Mouse (Mus musculus): ENCODE results near the gene Foxf2.

Foxf2 gene

GRCm38 (mm10) chr13:31625333-31626101 lies at the start of gene Foxf2:
Foxf2 (plus strand) TSS chr13:31625816.
- no peak for DNase-seq (ENCODE audit: low spot score)

GRCm38 (mm10) chr13:31576696-31577095 lies 48.9 kb upstream of the Foxf2 start:
- no peak for DNase-seq (ENCODE audit: low spot score)

GRCm38 (mm10) chr13:31577576-31577975 lies 48.0 kb upstream of the Foxf2 start:
- DNase-seq (ENCODE audit: low spot score) = no peak

DNA sequence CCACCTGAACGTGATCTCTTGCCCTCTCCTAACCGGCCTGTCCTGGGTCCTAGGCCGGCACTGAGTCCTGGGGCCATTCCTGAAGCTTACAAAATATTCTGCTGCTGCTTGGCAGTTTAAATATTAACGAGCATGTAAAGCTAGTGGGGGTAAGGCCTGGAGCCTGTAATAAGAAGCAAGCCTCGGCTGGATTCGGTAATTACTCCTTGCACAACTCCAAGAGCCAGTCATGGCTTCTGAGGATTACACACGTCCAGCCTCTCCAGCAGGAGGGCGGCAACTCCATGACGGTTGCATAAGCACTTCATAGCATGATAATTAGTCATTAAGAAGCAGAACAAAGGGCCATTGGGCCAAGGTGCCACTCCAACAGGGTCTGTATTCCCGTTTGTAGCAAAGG lies 47.2 kb upstream of the Foxf2 start:
- no peak for DNase-seq (ENCODE audit: low spot score)

DNA sequence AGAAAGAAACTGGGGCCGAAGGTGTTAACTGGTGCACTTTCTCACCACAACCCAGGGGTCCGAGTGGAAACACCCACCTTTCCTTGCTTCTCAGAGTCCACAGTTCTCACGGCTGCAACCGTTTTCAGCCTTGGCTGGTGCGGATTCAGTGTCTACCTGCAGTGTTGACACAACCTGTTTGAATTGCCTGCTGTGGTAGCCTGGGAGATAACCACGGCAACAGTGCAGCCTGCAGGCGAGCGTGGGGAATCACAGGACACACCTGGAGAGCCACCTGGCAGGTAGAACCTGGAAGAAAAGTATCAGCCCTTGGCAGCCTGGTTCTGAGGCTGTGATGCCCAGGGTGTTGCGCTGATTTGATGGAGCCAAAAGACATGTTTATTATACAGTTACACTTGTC lies 45.8 kb upstream of the Foxf2 start:
- DNase-seq (ENCODE audit: low spot score) = no peak

GRCm38 (mm10) chr13:31587341-31587740 lies 38.3 kb upstream of the Foxf2 start:
- DNase-seq (ENCODE audit: low spot score) = no peak

GRCm38 (mm10) chr13:31599576-31599975 lies 26.0 kb upstream of the Foxf2 start:
- DNase-seq (ENCODE audit: low spot score) = no peak

DNA sequence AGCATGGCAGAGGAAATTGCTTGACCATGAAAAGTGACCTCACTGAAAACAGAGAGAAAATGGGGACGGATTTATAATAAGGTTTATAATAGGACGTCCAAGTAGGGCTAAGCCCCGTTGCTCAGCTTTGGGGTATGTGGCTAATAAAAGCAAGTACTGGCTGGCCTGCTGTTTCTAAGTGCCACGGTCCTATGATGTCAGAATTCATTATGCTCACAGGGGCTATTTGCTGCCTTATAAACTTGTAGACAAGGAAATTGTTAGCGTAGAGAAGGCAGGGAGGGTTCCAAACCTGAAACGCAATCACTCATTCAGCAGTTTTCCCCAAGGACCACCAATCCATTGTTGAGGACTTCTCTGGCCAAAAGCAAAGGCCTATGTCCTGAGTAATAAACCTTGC lies 21.7 kb upstream of the Foxf2 start:
- no peak for DNase-seq (ENCODE audit: low spot score)

GRCm38 (mm10) chr13:31614724-31615465 lies 10.7 kb upstream of the Foxf2 start:
- DNase-seq (ENCODE audit: low spot score) = no peak

DNA sequence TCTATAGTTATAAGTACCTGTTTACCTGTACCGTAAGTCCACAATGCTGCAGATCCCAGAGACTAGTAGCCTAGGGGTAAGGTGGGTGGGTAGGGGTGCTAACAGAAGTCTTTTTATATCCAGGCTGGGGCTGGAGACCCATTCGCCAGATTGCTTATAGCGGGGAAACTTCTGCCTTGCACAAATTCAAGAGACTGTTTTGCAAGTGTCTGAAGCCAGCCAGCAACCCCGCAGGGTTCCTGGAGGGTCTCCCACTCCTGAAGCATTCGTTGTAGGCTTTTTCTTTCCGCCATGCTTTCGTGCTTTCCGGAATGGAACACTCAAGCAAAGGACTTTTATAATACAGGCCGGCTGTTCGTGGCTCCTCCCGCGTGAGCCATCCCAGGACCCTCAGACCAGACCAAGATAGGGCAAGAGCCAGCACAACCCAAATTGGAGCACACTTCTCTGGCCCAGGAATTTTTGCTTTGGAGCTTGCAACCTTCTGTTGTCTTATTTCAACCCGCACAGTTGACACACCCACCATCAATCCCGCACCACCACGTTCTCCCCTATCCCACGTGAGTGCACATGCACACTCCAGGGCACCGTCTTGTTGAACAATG lies 10.0 kb upstream of the Foxf2 start:
- no peak for DNase-seq (ENCODE audit: low spot score)

DNA sequence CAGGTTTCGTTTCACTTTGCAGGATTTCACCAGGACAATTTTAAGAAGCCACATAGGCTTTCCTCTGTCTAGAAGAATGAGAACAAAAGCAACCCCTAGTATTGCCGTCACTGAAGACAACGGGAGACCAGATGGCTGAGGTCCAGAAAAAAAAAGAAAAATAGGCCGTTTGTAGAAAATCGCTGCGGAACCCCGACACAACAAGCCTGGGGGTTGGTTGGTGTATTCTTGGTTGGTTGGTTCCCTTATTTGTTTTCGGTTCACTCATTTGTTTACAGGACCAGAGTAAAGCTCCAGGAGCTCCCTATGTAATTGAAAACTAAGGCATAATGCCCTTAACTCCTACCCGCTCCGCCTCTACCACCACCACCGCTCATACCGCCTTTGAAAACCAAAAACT lies 7.6 kb upstream of the Foxf2 start:
- no peak for DNase-seq (ENCODE audit: low spot score)

DNA sequence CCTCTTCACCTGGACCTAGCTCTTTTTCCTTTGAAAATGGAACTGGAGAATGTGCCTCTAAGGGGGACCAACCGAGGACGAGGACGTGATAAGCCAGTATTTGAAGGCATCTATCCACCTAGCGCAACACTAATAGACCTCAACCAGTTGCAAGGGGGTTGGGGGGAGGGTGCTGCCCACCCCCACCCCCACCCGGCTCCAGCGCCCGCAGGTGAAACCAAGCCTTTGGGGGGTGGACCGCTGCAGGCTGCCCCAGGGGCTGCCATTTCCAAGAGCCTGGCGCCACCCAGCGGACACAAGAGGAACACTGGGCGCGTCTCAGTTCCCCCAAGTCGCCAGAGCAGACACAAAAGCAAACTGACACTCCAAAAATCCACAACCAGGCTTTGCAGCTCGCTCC lies 7.2 kb upstream of the Foxf2 start:
- no peak for DNase-seq (ENCODE audit: low spot score)

DNA sequence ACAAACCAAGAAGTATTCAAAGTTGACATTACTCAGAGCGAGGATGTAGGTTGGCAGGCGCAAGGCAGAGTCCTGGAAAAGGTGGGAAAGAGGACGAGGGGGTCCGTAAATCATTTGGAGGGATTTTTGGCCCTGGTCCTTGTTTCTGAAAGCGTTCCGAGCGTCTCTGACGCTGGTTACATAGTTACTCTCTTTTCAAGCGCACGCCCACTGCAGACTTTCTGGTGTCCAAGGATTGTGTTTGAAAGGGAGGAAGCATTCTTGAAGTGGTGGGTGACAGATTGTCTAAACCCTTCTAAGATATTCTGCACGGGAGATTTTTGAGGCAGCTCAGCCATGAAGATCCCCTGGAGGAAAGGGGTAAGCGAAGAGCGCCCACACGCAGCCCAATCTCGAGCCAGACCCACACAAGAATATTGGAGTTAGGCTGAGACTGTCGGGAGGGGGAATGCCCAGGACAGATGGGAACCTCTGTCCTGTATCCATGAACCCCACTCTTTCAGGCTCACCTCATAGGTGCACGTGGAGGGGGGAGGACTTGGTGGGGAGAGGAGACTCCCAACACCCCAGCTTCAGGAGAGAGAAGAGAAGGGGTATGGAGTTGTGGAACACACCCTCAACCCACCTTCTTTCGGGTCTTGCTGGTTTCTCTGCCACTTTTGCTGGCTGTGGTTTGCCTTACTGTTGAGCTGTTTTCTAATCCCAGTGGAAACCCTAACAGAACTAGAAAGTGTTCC lies 6.5 kb upstream of the Foxf2 start:
- DNase-seq (ENCODE audit: low spot score) = no peak

- no peak for DNase-seq (ENCODE audit: low spot score)
Observed at GRCm38 (mm10) chr13:31619826-31620498, 5.7 kb upstream of the Foxf2 start.

- DNase-seq (ENCODE audit: low spot score) = no peak
Observed at GRCm38 (mm10) chr13:31620499-31620847, 5.1 kb upstream of the Foxf2 start.

GRCm38 (mm10) chr13:31620937-31621336 lies 4.7 kb upstream of the Foxf2 start:
- DNase-seq (ENCODE audit: low spot score) = no peak

- no peak for DNase-seq (ENCODE audit: low spot score)
Observed at GRCm38 (mm10) chr13:31621741-31622140, 3.9 kb upstream of the Foxf2 start.

DNA sequence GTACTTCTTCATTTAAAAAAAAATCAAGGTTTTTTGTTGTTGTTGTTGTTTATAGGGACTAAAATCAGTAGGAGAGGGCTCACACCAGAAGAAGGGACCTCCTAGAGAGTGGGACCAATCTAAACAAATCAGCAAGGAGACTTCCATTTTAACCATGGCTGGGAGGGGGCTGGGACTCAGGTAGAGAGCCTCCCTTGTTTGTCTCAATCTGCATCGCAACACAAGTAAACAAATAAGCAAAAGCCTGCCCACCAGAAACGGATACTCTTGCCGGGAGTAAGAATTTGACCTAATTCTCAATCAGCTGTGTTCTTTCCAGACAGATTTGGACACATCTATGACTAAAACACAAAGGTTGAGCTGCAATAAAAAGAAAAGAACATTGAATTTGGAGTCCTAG lies 3.2 kb upstream of the Foxf2 start:
- DNase-seq (ENCODE audit: low spot score) = no peak

DNA sequence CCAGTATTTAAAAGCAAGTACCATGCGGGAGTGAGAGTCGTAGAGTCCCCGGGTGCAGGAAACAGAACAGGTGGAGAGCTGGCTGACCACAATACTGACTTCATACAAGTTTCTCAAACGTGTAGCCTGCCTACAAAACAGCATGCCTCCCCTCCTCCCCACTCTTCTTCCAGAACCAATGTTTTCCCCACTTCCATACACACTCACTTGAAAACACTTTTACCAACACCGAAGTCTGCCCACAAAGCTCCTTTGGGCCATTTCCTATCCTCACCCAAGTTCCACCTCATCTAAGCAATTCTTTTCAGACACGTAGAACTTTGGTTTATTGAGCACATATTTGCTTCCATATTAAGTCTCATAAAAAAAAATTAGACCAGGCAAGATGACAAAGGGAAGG lies 2.3 kb upstream of the Foxf2 start:
- no peak for DNase-seq (ENCODE audit: low spot score)

DNA sequence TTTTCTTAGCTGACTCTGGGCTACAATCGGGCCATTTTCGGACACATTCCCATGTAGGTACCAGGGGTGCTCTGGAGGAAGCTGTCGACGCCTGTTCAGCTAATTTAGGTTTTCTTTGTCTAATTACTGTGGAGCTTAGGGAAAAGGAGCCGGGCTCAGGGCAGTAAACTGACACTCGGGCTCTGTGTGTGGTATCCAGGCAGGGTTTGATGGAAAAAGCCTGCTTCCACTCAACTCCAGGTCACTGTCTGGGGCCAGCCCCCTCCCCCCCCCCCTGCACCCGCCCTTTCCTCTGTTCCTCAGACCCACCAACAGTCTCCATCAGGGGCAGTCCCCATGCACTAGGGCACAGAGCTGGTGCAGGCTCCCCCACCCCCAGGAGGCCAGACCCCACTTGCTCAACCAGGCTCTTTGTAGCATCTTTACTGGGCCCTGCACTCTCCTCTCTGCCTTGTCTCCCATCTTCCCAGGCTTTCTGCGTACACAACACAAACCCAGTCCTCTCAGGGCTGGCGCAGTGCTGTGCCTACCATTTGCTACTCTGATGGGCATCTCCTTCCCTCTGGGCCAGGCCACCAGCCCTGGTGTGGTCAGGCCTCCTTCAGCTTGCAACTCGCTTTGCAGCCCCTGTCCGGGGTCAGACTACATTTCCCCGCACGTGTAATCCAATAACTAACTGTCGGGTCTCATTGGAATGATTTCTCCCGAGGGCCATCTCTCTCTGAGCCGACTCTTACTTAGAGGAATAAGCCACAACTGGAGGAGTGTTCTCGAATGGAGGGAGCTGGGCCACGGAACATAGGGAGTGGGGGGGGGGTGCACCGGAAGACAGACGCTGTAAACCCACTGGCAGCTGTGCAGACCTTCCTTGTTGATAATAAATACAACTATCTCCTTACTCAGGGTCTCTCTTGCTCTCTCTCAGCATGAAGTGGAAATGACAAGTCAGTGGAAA lies 1.4 kb upstream of the Foxf2 start:
- DNase-seq (ENCODE audit: low spot score) = no peak

DNA sequence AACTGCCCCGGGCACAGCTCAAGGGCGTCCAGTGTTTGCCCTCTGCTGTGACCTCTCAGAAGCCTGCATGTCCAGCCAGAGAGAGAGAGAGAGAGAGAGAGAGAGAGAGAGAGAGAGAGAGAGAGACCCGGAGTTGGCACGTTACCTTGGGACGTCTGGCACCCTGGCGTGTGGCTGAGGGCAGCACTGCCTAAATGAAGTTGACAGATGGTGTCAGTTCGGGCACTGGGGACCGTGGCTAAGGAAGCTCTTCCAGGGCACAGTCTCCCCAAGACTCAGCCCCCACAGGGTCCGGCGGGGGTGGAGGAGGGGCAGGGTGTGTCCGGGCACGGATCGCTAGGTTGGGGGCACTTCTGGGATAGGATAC lies 667 bp upstream of the Foxf2 start:
- DNase-seq (ENCODE audit: low spot score) = no peak
